Mouse (Mus musculus) MEL (cell line): ENCODE results near the gene Kcnab1. TPM values are rescaled to one million over a fixed set of nuclear protein-coding genes. Genes with fewer than 3 reads are reported as not detected.

Source experiments
- DNase-seq: peaks from one replicate; pipeline ENCODE4 v3.0.0; 2011; ENCODE audit warnings: low read depth, low spot score
- H3K27ac ChIP-seq: 2 replicates; pipeline ENCODE4 v1.5.1; 2012; ENCODE audit warnings: low read depth, mild to moderate bottlenecking, control low read depth, low read length, moderate library complexity; ENCODE audit not compliant: control insufficient read depth
- H3K27me3 ChIP-seq, 2 experiments: fragments of 150-350 bp in 1 of 2; sonication (generic) in 1 of 2; 2 replicates each; pipeline ENCODE4 v1.6.1; 2012; ENCODE audit warnings: low read length in 2 of 2, mild to moderate bottlenecking in 2 of 2, improper control_type of control experiment in 1 of 2, moderate library complexity in 1 of 2; ENCODE audit not compliant: insufficient read depth in 2 of 2, control insufficient read depth in 1 of 2
- H3K36me3 ChIP-seq, 2 experiments: 2 replicates each; pipeline ENCODE4 v1.6.1; 2012 to 2014; ENCODE audit warnings: low read length in 2 of 2, improper control_type of control experiment in 1 of 2, inconsistent platforms in 1 of 2, mild to moderate bottlenecking in 1 of 2; ENCODE audit not compliant: insufficient read depth in 2 of 2, control insufficient read depth in 1 of 2
- H3K4me1 ChIP-seq, 2 experiments: fragments of 150-350 bp in 1 of 2; sonication (generic) in 1 of 2; 2 replicates each; pipeline ENCODE4 v1.6.1; 2012; ENCODE audit warnings: low read length in 2 of 2, improper control_type of control experiment in 1 of 2, mild to moderate bottlenecking in 1 of 2; ENCODE audit not compliant: insufficient read depth in 2 of 2, control insufficient read depth in 1 of 2
- H3K4me3 ChIP-seq, 2 experiments: fragments of 150-350 bp in 1 of 2; sonication (generic) in 1 of 2; 2 replicates each; pipeline ENCODE4 v1.5.1; 2012; ENCODE audit warnings: low read depth in 2 of 2, low read length in 2 of 2, mild to moderate bottlenecking in 2 of 2, moderate library complexity in 2 of 2, control low read depth in 1 of 2, improper control_type of control experiment in 1 of 2; ENCODE audit not compliant: control insufficient read depth in 1 of 2, insufficient read depth in 1 of 2
- H3K79me2 ChIP-seq: 2 replicates; pipeline ENCODE4 v1.6.1; 2012; ENCODE audit warnings: mild to moderate bottlenecking, low read length, moderate library complexity; ENCODE audit not compliant: control insufficient read depth, poor library complexity, insufficient read depth
- H3K9ac ChIP-seq: 2 replicates; pipeline ENCODE4 v1.6.1; 2012; ENCODE audit warnings: low read depth, mild to moderate bottlenecking, control low read depth, low read length, moderate library complexity; ENCODE audit not compliant: control insufficient read depth, poor library complexity, severe bottlenecking
- H3K9me3 ChIP-seq: fragments of 150-350 bp; sonication (generic); replicated peaks from 2 replicates; pipeline ENCODE4 v1.6.1; 2012; ENCODE audit warnings: mild to moderate bottlenecking, low read length, improper control_type of control experiment, moderate library complexity; ENCODE audit not compliant: insufficient read depth
- GABPA ChIP-seq: IDR thresholded peaks from 2 replicates; pipeline ENCODE4 v1.6.1; 2012; ENCODE audit warnings: low read depth, mild to moderate bottlenecking, inconsistent platforms, low read length, improper control_type of control experiment, moderate library complexity
- GATA1 ChIP-seq: IDR thresholded peaks from 2 replicates; pipeline ENCODE4 v1.6.1; 2011; ENCODE audit warnings: low read depth, low read length, improper control_type of control experiment
- MAZ ChIP-seq: IDR thresholded peaks from 2 replicates; pipeline ENCODE4 v1.6.1; 2012; ENCODE audit warnings: low read depth, mild to moderate bottlenecking, inconsistent platforms, low read length, improper control_type of control experiment
- MEF2A ChIP-seq: IDR thresholded peaks from 2 replicates; pipeline ENCODE4 v1.6.1; 2014; ENCODE audit warnings: low read depth, mild to moderate bottlenecking, inconsistent platforms, low read length, improper control_type of control experiment; ENCODE audit not compliant: poor library complexity, insufficient replicate concordance, severe bottlenecking; ENCODE audit errors: extremely low read depth
- MYC ChIP-seq: IDR thresholded peaks from 2 replicates; pipeline ENCODE4 v1.6.1; 2011; ENCODE audit warnings: low read depth, mild to moderate bottlenecking, low read length, improper control_type of control experiment, moderate library complexity
- NELFE ChIP-seq: IDR thresholded peaks from 2 replicates; pipeline ENCODE4 v1.6.1; 2011; ENCODE audit warnings: low read depth, low read length, improper control_type of control experiment
- NRF1 ChIP-seq: IDR thresholded peaks from 2 replicates; pipeline ENCODE4 v1.6.1; 2014; ENCODE audit warnings: low read depth, mild to moderate bottlenecking, inconsistent platforms, low read length, improper control_type of control experiment, moderate library complexity; ENCODE audit not compliant: poor library complexity, insufficient read depth, severe bottlenecking
- RCOR1 ChIP-seq: IDR thresholded peaks from 2 replicates; pipeline ENCODE4 v1.6.1; 2012; ENCODE audit warnings: low read depth, mild to moderate bottlenecking, inconsistent platforms, low read length, improper control_type of control experiment
- TCF12 ChIP-seq: IDR thresholded peaks from 2 replicates; pipeline ENCODE4 v1.6.1; 2014; ENCODE audit warnings: low read depth, mild to moderate bottlenecking, inconsistent platforms, low read length, improper control_type of control experiment, moderate library complexity
- USF1 ChIP-seq: IDR thresholded peaks from 2 replicates; pipeline ENCODE4 v1.6.1; 2014; ENCODE audit warnings: low read depth, mild to moderate bottlenecking, inconsistent platforms, low read length, improper control_type of control experiment, moderate library complexity
- ZKSCAN1 ChIP-seq: IDR thresholded peaks from 2 replicates; pipeline ENCODE4 v1.6.1; 2012; ENCODE audit warnings: low read depth, mild to moderate bottlenecking, inconsistent platforms, low read length, improper control_type of control experiment, moderate library complexity
- ZMIZ1 ChIP-seq: IDR thresholded peaks from 2 replicates; pipeline ENCODE4 v1.6.1; 2012; ENCODE audit warnings: low read depth, mild to moderate bottlenecking, inconsistent platforms, low read length, improper control_type of control experiment, moderate library complexity
- ZNF384 ChIP-seq: IDR thresholded peaks from 2 replicates; pipeline ENCODE4 v1.6.1; 2012; ENCODE audit warnings: low read depth, mild to moderate bottlenecking, inconsistent platforms, low read length, improper control_type of control experiment
- polyA plus RNA-seq, 2 experiments: library from polyadenylated mRNA; stranded (reverse) in 1 of 2; unstranded in 1 of 2; fragments of >175 nt in 1 of 2; fragments of >200 nt in 1 of 2; gene quantifications; 2 replicates each; pipeline versions ENCODE4 v1.2.1 to v1.2.4; 2012; ENCODE audit warnings: low replicate concordance in 2 of 2, low read depth in 1 of 2; ENCODE audit not compliant: insufficient read length in 2 of 2, insufficient read depth in 1 of 2, missing spikeins in 1 of 2
- total RNA-seq: library from RNA; depleted of rRNA; stranded (reverse); fragments of 300-350 nt; gene quantifications from 2 replicates; pipeline ENCODE4 v1.2.3, GENCODE M21; 2012

Kcnab1 gene
- total and polyA plus RNA-seq, 3 experiments, result 0.06 to 0.08 TPM; not detected in 1

DNA sequence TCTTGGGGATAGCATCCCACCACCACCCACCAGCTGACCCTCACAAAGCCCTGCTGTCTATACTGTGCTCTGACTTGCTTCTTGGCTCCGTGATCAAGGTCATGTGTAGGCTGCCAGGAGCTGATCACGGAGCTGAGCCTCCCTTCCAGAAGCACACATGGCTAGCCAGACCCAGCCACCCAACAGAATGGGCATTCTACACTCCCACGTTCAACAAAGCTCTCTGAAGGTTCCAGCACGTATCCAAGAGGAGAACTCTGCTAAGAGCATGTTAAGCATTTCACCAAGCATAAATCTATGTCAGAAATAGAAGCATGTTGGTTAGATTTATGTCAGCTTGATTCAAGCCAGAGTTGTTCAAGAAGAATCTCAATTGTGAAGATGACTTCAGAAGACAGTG, 66.6 kb downstream of the Kcnab1 start (continued):
- no peak for TF ChIP-seq MEF2A
- TF ChIP-seq, all 39 proteins: peak for 0

DNA sequence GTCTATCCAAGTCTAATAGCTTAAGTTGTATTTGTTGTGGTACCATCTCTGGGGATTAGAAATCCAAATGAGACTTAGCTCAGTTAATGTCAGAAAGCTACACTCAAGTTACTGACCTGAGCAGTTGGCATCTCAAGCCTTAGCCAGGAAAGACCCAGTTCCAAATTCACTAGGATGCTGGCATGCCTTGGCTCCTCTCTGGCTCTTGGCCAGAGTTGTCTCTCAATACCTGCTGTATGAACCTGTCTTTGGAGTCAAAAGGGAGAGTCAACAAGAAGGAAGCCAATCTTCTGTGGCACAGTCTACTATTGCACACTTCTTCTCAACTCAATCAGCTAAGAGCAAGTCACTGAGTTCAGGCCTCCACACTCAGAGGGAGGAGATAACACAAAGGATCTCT, 67.7 kb downstream of the Kcnab1 start:
- TF ChIP-seq GATA1, result no peak
- no peak for TF ChIP-seq MAZ
- Histone ChIP-seq H3K27ac (no peak overlapping the region), H3K79me2 (no peaks in the 10 kb centered on the region), H3K27me3 (no peaks in the 10 kb centered on the region), H3K9ac (no peak overlapping the region), H3K4me3 (no peak overlapping the region), H3K4me1 (no peaks in the 10 kb centered on the region), H3K9me3 (no peaks in the 10 kb centered on the region), H3K36me3 (no peaks in the 10 kb centered on the region)
- DNase-seq, result no peak

GRCm38 (mm10) chr3:65187833-65188698, 78.9 kb downstream of the Kcnab1 start:
- no peaks in the 10 kb centered on the region; a peak in 2 of 4 replicates for H3K27me3 ChIP-seq
- no peak overlapping the region for H3K4me3 ChIP-seq
- H3K79me2 ChIP-seq, result no peaks in the 10 kb centered on the region
- no peaks in the 10 kb centered on the region for H3K9me3 ChIP-seq
- H3K27ac ChIP-seq, result no peak overlapping the region
- H3K9ac ChIP-seq, result no peak overlapping the region
- DNase-seq, result no peak
- no peak for TF ChIP-seq TCF12
- TF ChIP-seq GABPA, result no peak
- no peak for TF ChIP-seq RCOR1
- TF ChIP-seq MYC, result no peak
- no peak for TF ChIP-seq USF1
- no peak for TF ChIP-seq ZMIZ1
- TF ChIP-seq ZNF384, result no peak
- TF ChIP-seq ZKSCAN1, result no peak
- no peak for TF ChIP-seq NRF1
- no peak for TF ChIP-seq NELFE
- no peaks in the 10 kb centered on the region for H3K36me3 ChIP-seq
- H3K4me1 ChIP-seq, result no peaks in the 10 kb centered on the region
